ENCODE assay signal across 8 mouse cellular contexts in genomic region chr4:101646857-101647195, GRCm38 (mm10). TPM values are rescaled to one million over a fixed set of nuclear protein-coding genes. Genes with fewer than 3 reads are reported as not detected.
DNase-seq lines count a peak whose midpoint lies in the region; ATAC-seq and TF ChIP-seq lines count a peak whose summit lies in the region.

No protein-coding gene starts in this region.

- peak overlapping the region; percentile 70 for H3K4me3 ChIP-seq in kidney, adult 2 months (ENCODE audit: insufficient read depth, low read depth, low read length)
- H3K4me3 ChIP-seq in bone marrow macrophage, adult 2 months (ENCODE audit: insufficient read depth, low read length) = peak overlapping the region; percentile 73
- peak overlapping the region; percentile 66 for H3K4me3 ChIP-seq in hindbrain, embryonic 15.5 days
- peak overlapping the region; percentile 83 for H3K4me3 ChIP-seq in midbrain, embryonic 13.5 days (replicated peaks)

- no peaks in the 10 kb centered on the region for H3K27me3 ChIP-seq in kidney, adult 2 months (replicated peaks; ENCODE audit: control insufficient read depth, insufficient read depth, low read length)
- H3K27me3 ChIP-seq in hindbrain, embryonic 15.5 days = no peaks in the 10 kb centered on the region
- no peaks in the 10 kb centered on the region for H3K27me3 ChIP-seq in midbrain, embryonic 13.5 days

- no peaks in the 10 kb centered on the region for H3K9me3 ChIP-seq in hindbrain, embryonic 15.5 days
- H3K9me3 ChIP-seq in midbrain, embryonic 13.5 days = no peaks in the 10 kb centered on the region

- H3K36me3 ChIP-seq in kidney, adult 2 months (ENCODE audit: control insufficient read depth, insufficient read depth, low read length) = no peaks in the 10 kb centered on the region
- H3K36me3 ChIP-seq in hindbrain, embryonic 15.5 days = peaks cover 6% of the 10 kb centered on the region; the same call in 1 of the 2 replicates
- H3K36me3 ChIP-seq in midbrain, embryonic 13.5 days = 0 out of 2 replicates have a peak, but pooled peaks cover 5% of the 10 kb centered on the region

- peak overlapping the region; percentile 55 for H3K4me2 ChIP-seq in hindbrain, embryonic 15.5 days
- H3K4me2 ChIP-seq in midbrain, embryonic 13.5 days (replicated peaks) = peak overlapping the region; percentile 52

- H3K9ac ChIP-seq in hindbrain, embryonic 15.5 days = peak overlapping the region; percentile 34
- H3K9ac ChIP-seq in midbrain, embryonic 13.5 days (replicated peaks) = peak overlapping the region; percentile 33; the same call in 1 of the 2 replicates

- no peak for TF ChIP-seq CTCF in kidney, adult 2 months (conservative IDR thresholded peaks at IDR 0.05; ENCODE audit: insufficient read depth, insufficient read length, low read depth, low read length)
- TF ChIP-seq CTCF in bone marrow macrophage, adult 2 months (IDR thresholded peaks at IDR 0.05; ENCODE audit: low read depth, low read length) = no peak

- ATAC-seq in hindbrain, embryonic 15.5 days (ENCODE audit: low FRiP score, low read depth) = no peak
- no peak; the same call in 1 of the 2 replicates for ATAC-seq in midbrain, embryonic 13.5 days

- 0% methylated on average over 8 of the region's 8 CpGs for WGBS in kidney, adult 2 months
- WGBS in hindbrain, embryonic 15.5 days = 0% methylated on average over 8 of the region's 8 CpGs
- 0% methylated on average over 8 of the region's 8 CpGs for WGBS in midbrain, embryonic 13.5 days

- no peak for DNase-seq in kidney, adult 2 months
- DNase-seq in kidney, postnatal 36 days = no peak
- no peak for DNase-seq in urinary bladder, postnatal 4 days (ENCODE audit: low spot score in 2 of 2)
- DNase-seq in kidney, postnatal 14 days = no peak
- DNase-seq in gastrocnemius, adult 8-10 months (ENCODE audit: low spot score in 2 of 2) = no peak

- H3K27ac ChIP-seq in kidney, adult 2 months (ENCODE audit: insufficient read depth, low read depth, low read length) = peak overlapping the region; percentile 73
- peak overlapping the region; percentile 41 for H3K27ac ChIP-seq in bone marrow macrophage, adult 2 months (ENCODE audit: insufficient read depth, low read depth, low read length)
- peak overlapping the region; percentile 91 for H3K27ac ChIP-seq in hindbrain, embryonic 15.5 days (replicated peaks)
- no peak overlapping the region; the same call in 1 of the 2 replicates for H3K27ac ChIP-seq in midbrain, embryonic 13.5 days

- TF ChIP-seq POLR2A in kidney, adult 2 months (IDR thresholded peaks at IDR 0.05; ENCODE audit: low read depth, low read length) = no peak
- TF ChIP-seq POLR2A in bone marrow macrophage, adult 2 months (IDR thresholded peaks at IDR 0.05; ENCODE audit: borderline replicate concordance, low read depth, low read length) = no peak

- H3K4me1 ChIP-seq in kidney, adult 2 months (ENCODE audit: control insufficient read depth, insufficient read depth, low read length) = peaks cover 4% of the 10 kb centered on the region; the same call in 1 of the 2 replicates
- peaks cover 18% of the 10 kb centered on the region for H3K4me1 ChIP-seq in bone marrow macrophage, adult 2 months (ENCODE audit: control insufficient read depth, insufficient read depth, low read length)
- H3K4me1 ChIP-seq in hindbrain, embryonic 15.5 days (replicated peaks) = peaks cover 20% of the 10 kb centered on the region
- peaks cover 21% of the 10 kb centered on the region for H3K4me1 ChIP-seq in midbrain, embryonic 13.5 days (replicated peaks)

RNA-seq across cellular contexts. Expression of gene Leprot, which starts 0.7 kb away (rescaled TPM):
- polyA plus RNA-seq in kidney, adult 2 months (2012; rRNA removed) = 61.8 and 71.7 TPM in 2 replicates
- 162 and 167 TPM in 2 replicates for polyA plus RNA-seq in bone marrow macrophage, adult 2 months (2012; ENCODE audit: insufficient read depth, insufficient read length, missing spikeins)
- 84.5 and 91.3 TPM in 2 replicates for polyA plus RNA-seq in hindbrain, embryonic 15.5 days (2015; fragmentation: Nextera tagmentation; extraction: Ambion mirVana)
- 94.2 and 94.8 TPM in 2 replicates for polyA plus RNA-seq in midbrain, embryonic 13.5 days (2015; fragmentation: Nextera tagmentation; extraction: Ambion mirVana)
- total RNA-seq in gastrocnemius, adult 8-10 months (2022) = 10 to 100 TPM in 1 of 4 experiments, 1 to 10 TPM in 3; 6.4 to 10.2 (median 8.4) TPM
